Mouse (Mus musculus) limb, embryonic 11.5 days (tissue): ENCODE data around the gene Nup62. TPM values are rescaled to one million over a fixed set of nuclear protein-coding genes. Genes with fewer than 3 reads are reported as not detected.

Source experiments
- ATAC-seq: fragments of 200-750 bp; cut with Nextera tagmentation; 2 replicates; pipeline ENCODE4 v1.8.0; 2017; ENCODE audit warnings: low read depth; ENCODE audit not compliant: insufficient number of reproducible peaks, low FRiP score, low TSS enrichment
- DNase-seq: peaks from one replicate; pipeline ENCODE4 v3.0.0-alpha.2; 2015; ENCODE audit warnings: low spot score
- H3K27ac ChIP-seq: fragments of 300-500 bp; sonication (generic); replicated peaks from 2 replicates; pipeline ENCODE4 v1.5.1; 2014; ENCODE audit warnings: low read depth, mild to moderate bottlenecking, low read length
- H3K27me3 ChIP-seq: fragments of 300-500 bp; sonication (generic); 2 replicates; pipeline ENCODE4 v1.6.1; 2014; ENCODE audit warnings: mild to moderate bottlenecking, low read length, mixed read lengths; ENCODE audit not compliant: control insufficient read depth, insufficient read depth
- H3K36me3 ChIP-seq: fragments of 300-500 bp; sonication (generic); 2 replicates; pipeline ENCODE4 v1.6.1; 2014; ENCODE audit warnings: mild to moderate bottlenecking, low read length, moderate library complexity, mixed read lengths; ENCODE audit not compliant: control insufficient read depth, insufficient read depth
- H3K4me1 ChIP-seq: fragments of 300-500 bp; sonication (generic); 2 replicates; pipeline ENCODE4 v1.6.1; 2014; ENCODE audit warnings: low read length, mixed read lengths; ENCODE audit not compliant: control insufficient read depth, insufficient read depth
- H3K4me2 ChIP-seq: fragments of 300-500 bp; sonication (generic); 2 replicates; pipeline ENCODE4 v1.6.1; 2014; ENCODE audit warnings: low read depth, mild to moderate bottlenecking, moderate library complexity; ENCODE audit not compliant: severe bottlenecking
- H3K4me3 ChIP-seq: fragments of 300-500 bp; sonication (generic); 2 replicates; pipeline ENCODE4 v1.5.1; 2014; ENCODE audit warnings: low read depth, low read length
- H3K9ac ChIP-seq: fragments of 300-500 bp; sonication (generic); 2 replicates; pipeline ENCODE4 v1.6.1; 2014; ENCODE audit warnings: mild to moderate bottlenecking, low read length
- H3K9me3 ChIP-seq: fragments of 300-500 bp; sonication (generic); 2 replicates; pipeline ENCODE4 v1.6.1; 2016; ENCODE audit warnings: low read length; ENCODE audit not compliant: control insufficient read depth
- WGBS: fragments of 180-500 bp; shearing (Covaris S2); extraction: QIAGEN DNeasy Blood & Tissue Kit; methylation state at CpG from one replicate; pipeline ENCODE4 v1.1.7; 2014; 5-methylcytosine and 5-hydroxymethylcytosine counted together
- microRNA counts: library from miRNA; unstranded; fragments of <30 nt; microRNA quantifications from one replicate; lab custom pipeline; 2016
- microRNA-seq: library from miRNA; unstranded; fragments of <30 nt; microRNA quantifications from one replicate; pipeline ENCODE4, GENCODE M21; 2016
- polyA plus RNA-seq: library from polyadenylated mRNA; unstranded; fragments of >200 nt; fragmentation: Nextera tagmentation; extraction: Ambion mirVana; gene quantifications from 2 replicates; pipeline ENCODE4 v1.2.1, GENCODE M21; 2014

Gene Nup62
- polyA plus RNA-seq, 1 experiment from 2014 or later: 81.7 TPM

DNA sequence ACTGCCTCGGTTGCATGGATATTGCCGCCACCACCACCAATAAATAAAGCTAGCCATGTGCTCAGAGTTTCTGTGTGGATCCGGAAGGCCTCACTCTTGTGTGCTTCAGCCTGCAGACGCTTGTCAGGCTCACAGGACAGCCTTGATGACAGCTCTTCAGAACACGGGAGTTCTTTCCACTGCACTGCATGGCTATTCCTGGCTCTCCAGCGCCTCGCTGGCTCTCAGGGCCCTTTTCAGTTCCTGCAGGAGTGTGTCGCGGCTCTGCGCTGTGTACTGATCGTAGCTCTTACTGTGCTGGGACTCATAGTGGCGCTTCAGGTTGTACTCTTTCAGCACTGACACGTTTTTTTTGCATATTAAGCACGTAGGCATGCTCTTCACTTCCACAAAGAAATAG, 61.9 kb downstream of the Nup62 start:
- peaks cover 28% of the 10 kb centered on the region for H3K36me3 ChIP-seq
- no peak overlapping the region for H3K4me3 ChIP-seq
- ATAC-seq (no peak), DNase-seq (no peak)
- no peak overlapping the region for H3K27ac ChIP-seq
- no peak overlapping the region for H3K4me2 ChIP-seq
- no peak overlapping the region for H3K9ac ChIP-seq
- 88% methylated on average over 14 of the region's 14 CpGs for WGBS
- no peaks in the 10 kb centered on the region for H3K27me3 ChIP-seq
- no peaks in the 10 kb centered on the region for H3K4me1 ChIP-seq
- H3K9me3 ChIP-seq: no peaks in the 10 kb centered on the region

MicroRNA genes within 50 kb of the gene (microRNA counts, 519-probe panel; counts per million panel counts)
- microRNA mmu-miR-707 (lab: Ali Mortazavi, UCI): not detected

Small RNAs within 50 kb of the gene (microRNA-seq; reads per million reads assigned to microRNA genes)
- not detected for gene Mir707

Other genes with a start within 250 kb of the Nup62 start
- 0.44 and 0.61 TPM in 2 replicates for gene Napsa, start 243.7 kb upstream of the Nup62 start, polyA plus RNA-seq
- 0.31 and 0.36 TPM in 2 replicates for gene Kcnc3, start 225.4 kb upstream of the Nup62 start, polyA plus RNA-seq
- 1.9 and 2.1 TPM in 2 replicates for gene Myh14, start 145.2 kb upstream of the Nup62 start, polyA plus RNA-seq
- not detected in 2 replicates for gene Izumo2, start 107.3 kb upstream of the Nup62 start, polyA plus RNA-seq
- gene Vrk3, start 67.7 kb upstream of the Nup62 start, polyA plus RNA-seq: 36.8 and 38.2 TPM in 2 replicates
- gene Zfp473, start 65.0 kb upstream of the Nup62 start, polyA plus RNA-seq: 3.2 and 3.8 TPM in 2 replicates
- 1.1 TPM in 2 replicates for gene Il4i1, start 299 bp downstream of the Nup62 start, polyA plus RNA-seq
- gene Atf5, start 570 bp downstream of the Nup62 start, polyA plus RNA-seq: 2.1 and 2.3 TPM in 2 replicates
- 38.6 and 63.4 TPM in 2 replicates for gene Akt1s1, start 32.9 kb downstream of the Nup62 start, polyA plus RNA-seq
- 60.9 and 69.0 TPM in 2 replicates for gene Tbc1d17, start 33.0 kb downstream of the Nup62 start, polyA plus RNA-seq
- 31.0 and 31.2 TPM in 2 replicates for gene Pnkp, start 41.1 kb downstream of the Nup62 start, polyA plus RNA-seq
- gene Ptov1, start 53.7 kb downstream of the Nup62 start, polyA plus RNA-seq: 410 and 427 TPM in 2 replicates
- gene Med25, start 76.6 kb downstream of the Nup62 start, polyA plus RNA-seq: 79.2 and 80.5 TPM in 2 replicates
- gene Fuz, start 80.0 kb downstream of the Nup62 start, polyA plus RNA-seq: 14.8 and 16.0 TPM in 2 replicates
- gene Ap2a1, start 113.4 kb downstream of the Nup62 start, polyA plus RNA-seq: 77.0 and 78.8 TPM in 2 replicates
- gene Tsks, start 127.1 kb downstream of the Nup62 start, polyA plus RNA-seq: 0.13 TPM in 1 of 2 replicates, not detected in the other
- gene Cpt1c, start 158.8 kb downstream of the Nup62 start, polyA plus RNA-seq: 17.5 and 22.1 TPM in 2 replicates
- 332 and 334 TPM in 2 replicates for gene Prmt1, start 170.5 kb downstream of the Nup62 start, polyA plus RNA-seq
- gene Irf3, start 181.6 kb downstream of the Nup62 start, polyA plus RNA-seq: 73.9 and 83.5 TPM in 2 replicates
- 91.7 and 91.9 TPM in 2 replicates for gene Bcl2l12, start 182.6 kb downstream of the Nup62 start, polyA plus RNA-seq
- gene Scaf1, start 200.3 kb downstream of the Nup62 start, polyA plus RNA-seq: 52.0 and 60.3 TPM in 2 replicates
- gene Rras, start 201.9 kb downstream of the Nup62 start, polyA plus RNA-seq: 20.8 and 21.0 TPM in 2 replicates
- gene Prr12, start 236.8 kb downstream of the Nup62 start, polyA plus RNA-seq: 18.5 and 20.0 TPM in 2 replicates
- gene Nosip, start 246.3 kb downstream of the Nup62 start, polyA plus RNA-seq: 70.2 and 73.9 TPM in 2 replicates
- gene Prrg2, start 246.6 kb downstream of the Nup62 start, polyA plus RNA-seq: 22.1 and 24.6 TPM in 2 replicates